Mouse (Mus musculus) spleen, adult 2 months (tissue): Measurements from ENCODE around the gene Ubr1. TPM values are rescaled to one million over a fixed set of nuclear protein-coding genes. Genes with fewer than 3 reads are reported as not detected.
A peak's percentile ranks its signal among the peaks of the same experiment; 100 is the strongest.

Experiments
- DNase-seq, 2 experiments: peaks; one replicate each; pipeline versions ENCODE4 v3.0.0 to v3.0.0-alpha.2; 2012 to 2021; ENCODE audit warnings: low spot score in 2 of 2, low read depth in 1 of 2
- H3K27ac ChIP-seq: fragments of 200-500 bp; 2 replicates; pipeline ENCODE4 v1.5.1; 2012; ENCODE audit warnings: low read length, inconsistent platforms; ENCODE audit not compliant: insufficient read depth
- H3K27me3 ChIP-seq: fragments of 200-500 bp; 2 replicates; pipeline ENCODE4 v1.6.1; 2012; ENCODE audit warnings: mild to moderate bottlenecking, moderate library complexity, low read length, inconsistent platforms; ENCODE audit not compliant: control insufficient read depth, insufficient read depth
- H3K36me3 ChIP-seq: fragments of 200-500 bp; 2 replicates; pipeline ENCODE4 v1.6.1; 2012; ENCODE audit warnings: mild to moderate bottlenecking, low read length, inconsistent platforms; ENCODE audit not compliant: control insufficient read depth, insufficient read depth
- H3K4me1 ChIP-seq: fragments of 200-500 bp; 2 replicates; pipeline ENCODE4 v1.6.1; 2011; ENCODE audit warnings: inconsistent platforms; ENCODE audit not compliant: control insufficient read depth, insufficient read depth, insufficient read length
- H3K4me3 ChIP-seq: fragments of 200-500 bp; 2 replicates; pipeline ENCODE4 v1.5.1; 2011; ENCODE audit warnings: mild to moderate bottlenecking, inconsistent platforms; ENCODE audit not compliant: insufficient read depth, insufficient read length; ENCODE audit errors: extremely low read depth
- CTCF ChIP-seq: fragments of 200-500 bp; IDR thresholded peaks from 2 replicates; pipeline ENCODE4 v1.5.1; 2011; ENCODE audit warnings: mild to moderate bottlenecking, inconsistent platforms; ENCODE audit not compliant: insufficient read depth, insufficient read length, insufficient replicate concordance; ENCODE audit errors: extremely low read depth
- POLR2A ChIP-seq: fragments of 200-500 bp; IDR thresholded peaks from 2 replicates; pipeline ENCODE4 v1.6.1; 2011; ENCODE audit warnings: low read depth, low read length, inconsistent platforms
- WGBS: fragments of 180-500 bp; shearing (Covaris S2); methylation state at CpG from one replicate; pipeline ENCODE4 v1.1.7; 2018; 5-methylcytosine and 5-hydroxymethylcytosine counted together
- polyA plus RNA-seq: library from polyadenylated mRNA; depleted of rRNA; stranded (reverse); fragments of >200 nt; gene quantifications from 2 replicates; pipeline ENCODE4 v1.2.3, GENCODE M21; 2012

Ubr1 gene
- polyA plus RNA-seq, 1 experiment = 25.3 TPM

DNA sequence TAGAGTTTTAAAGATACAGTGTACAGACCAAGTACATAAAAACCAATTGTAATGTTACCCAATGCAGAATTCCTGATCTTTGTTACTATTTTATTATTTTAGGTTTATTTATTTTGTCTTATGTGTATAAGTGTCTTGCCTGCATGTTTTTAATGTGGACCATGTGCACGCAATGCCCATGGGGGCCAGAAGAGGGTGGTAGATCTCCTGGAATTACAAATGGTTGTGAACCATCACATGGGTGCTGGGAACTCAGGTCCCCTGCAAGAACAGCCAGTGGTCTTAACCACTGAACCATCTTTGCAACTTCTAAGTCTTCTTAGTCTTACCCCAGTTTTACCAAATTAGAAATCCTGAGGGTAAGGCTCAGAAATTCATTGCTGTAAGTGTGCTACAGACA, 14.7 kb upstream of the Ubr1 start:
- Histone ChIP-seq H3K27ac (no peak overlapping the region), H3K27me3 (no peaks in the 10 kb centered on the region), H3K36me3 (peaks cover 9% of the 10 kb centered on the region), H3K4me1 (no peaks in the 10 kb centered on the region), H3K4me3 (no peak overlapping the region)
- TF ChIP-seq POLR2A (no peak), CTCF (no peak)
- DNase-seq = no peak
- 90% methylated on average over 1 of the region's 1 CpGs for WGBS

- 84% methylated on average over 2 of the region's 2 CpGs for WGBS
- no peak for TF ChIP-seq CTCF
- no peak for TF ChIP-seq POLR2A
- no peak overlapping the region for H3K27ac ChIP-seq
These were observed 13.1 kb upstream of the Ubr1 start for GRCm38 (mm10) chr2:120983611-120984010.

GRCm38 (mm10) chr2:120980861-120981260, 10.3 kb upstream of the Ubr1 start:
- H3K27me3 ChIP-seq = no peaks in the 10 kb centered on the region
- H3K4me3 ChIP-seq = no peak overlapping the region
- WGBS = 80% methylated on average over 2 of the region's 2 CpGs
- no peak for DNase-seq
- no peaks in the 10 kb centered on the region; the same call in none of the 2 replicates for H3K4me1 ChIP-seq
- TF ChIP-seq POLR2A (no peak), CTCF (no peak)
- H3K36me3 ChIP-seq = peaks cover 5% of the 10 kb centered on the region; the same call in 1 of the 2 replicates
- H3K27ac ChIP-seq = no peak overlapping the region

More at GRCm38 (mm10) chr2:120983611-120984010, 13.1 kb upstream of the Ubr1 start:
- H3K27me3 ChIP-seq = no peaks in the 10 kb centered on the region
- H3K4me3 ChIP-seq = no peak overlapping the region
- H3K36me3 ChIP-seq = peaks cover 11% of the 10 kb centered on the region
- DNase-seq = no peak
- H3K4me1 ChIP-seq = no peaks in the 10 kb centered on the region

DNA sequence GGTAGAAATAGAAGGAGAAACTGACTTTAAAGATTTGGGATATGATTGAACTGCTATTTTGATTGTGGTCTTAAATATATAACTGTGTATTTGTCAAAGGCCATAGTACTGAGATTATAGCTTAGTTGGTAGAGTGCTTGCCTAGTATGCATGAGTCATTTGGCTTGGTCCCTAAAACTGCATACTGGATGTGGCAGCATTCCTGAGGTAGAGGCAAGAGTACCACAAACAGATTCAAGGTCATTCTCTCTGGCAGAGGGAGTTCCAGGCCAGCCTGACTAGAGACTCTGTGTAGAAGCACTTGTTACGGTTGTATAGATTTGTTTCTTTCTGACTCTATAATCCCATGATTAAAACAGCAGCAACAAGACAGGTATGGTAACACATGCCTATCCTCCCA, 9.3 kb upstream of the Ubr1 start:
- Histone ChIP-seq H3K4me1 (no peaks in the 10 kb centered on the region; the same call in none of the 2 replicates), H3K27ac (no peak overlapping the region), H3K27me3 (no peaks in the 10 kb centered on the region), H3K4me3 (no peak overlapping the region), H3K36me3 (peaks cover 5% of the 10 kb centered on the region; the same call in 1 of the 2 replicates)
- 96% methylated on average over 1 of the region's 1 CpGs for WGBS
- TF ChIP-seq CTCF = no peak
- TF ChIP-seq POLR2A = no peak
- DNase-seq = no peak

DNA sequence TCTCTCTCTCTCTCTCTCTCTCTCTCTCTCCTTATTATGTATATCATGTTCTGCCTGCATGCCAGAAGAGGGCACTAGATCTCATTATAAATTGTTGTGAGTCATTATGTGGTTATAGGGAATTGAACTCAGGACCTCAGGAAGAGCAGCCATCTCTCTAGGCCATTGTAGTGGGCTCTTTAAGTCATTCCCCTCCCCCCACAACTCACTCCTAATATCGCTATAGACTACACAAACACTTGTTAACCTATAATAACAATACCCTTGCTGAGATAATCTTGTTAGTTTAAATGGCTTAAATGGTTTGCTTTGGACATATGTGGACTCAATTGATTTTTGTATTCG, 8.2 kb upstream of the Ubr1 start:
- WGBS = 87% methylated on average over 2 of the region's 2 CpGs
- H3K27me3 ChIP-seq = no peaks in the 10 kb centered on the region
- no peak overlapping the region for H3K27ac ChIP-seq
- no peaks in the 10 kb centered on the region; the same call in none of the 2 replicates for H3K4me1 ChIP-seq
- no peak overlapping the region for H3K4me3 ChIP-seq
- no peak for TF ChIP-seq CTCF
- TF ChIP-seq POLR2A = no peak
- peaks cover 5% of the 10 kb centered on the region; the same call in 1 of the 2 replicates for H3K36me3 ChIP-seq
- no peak for DNase-seq

GRCm38 (mm10) chr2:120977926-120978692, 7.6 kb upstream of the Ubr1 start:
- Histone ChIP-seq H3K27me3 (no peaks in the 10 kb centered on the region), H3K4me3 (peak overlapping the region; percentile 66; the same call in 1 of the 2 replicates), H3K27ac (peak overlapping the region; percentile 84), H3K4me1 (no peaks in the 10 kb centered on the region; the same call in none of the 2 replicates), H3K36me3 (peaks cover 5% of the 10 kb centered on the region; the same call in 1 of the 2 replicates)
- no peak for DNase-seq
- WGBS = 88% methylated on average over 8 of the region's 8 CpGs
- TF ChIP-seq CTCF = no peak
- no peak for TF ChIP-seq POLR2A
